Mouse (Mus musculus): Measurements from ENCODE around the gene Pcna. TPM values are rescaled to one million over a fixed set of nuclear protein-coding genes. Genes with fewer than 3 reads are reported as not detected.

The Pcna gene
- total RNA-seq, 2 experiments from 2014 or later, result 44.5 to 49.6 TPM

DNA sequence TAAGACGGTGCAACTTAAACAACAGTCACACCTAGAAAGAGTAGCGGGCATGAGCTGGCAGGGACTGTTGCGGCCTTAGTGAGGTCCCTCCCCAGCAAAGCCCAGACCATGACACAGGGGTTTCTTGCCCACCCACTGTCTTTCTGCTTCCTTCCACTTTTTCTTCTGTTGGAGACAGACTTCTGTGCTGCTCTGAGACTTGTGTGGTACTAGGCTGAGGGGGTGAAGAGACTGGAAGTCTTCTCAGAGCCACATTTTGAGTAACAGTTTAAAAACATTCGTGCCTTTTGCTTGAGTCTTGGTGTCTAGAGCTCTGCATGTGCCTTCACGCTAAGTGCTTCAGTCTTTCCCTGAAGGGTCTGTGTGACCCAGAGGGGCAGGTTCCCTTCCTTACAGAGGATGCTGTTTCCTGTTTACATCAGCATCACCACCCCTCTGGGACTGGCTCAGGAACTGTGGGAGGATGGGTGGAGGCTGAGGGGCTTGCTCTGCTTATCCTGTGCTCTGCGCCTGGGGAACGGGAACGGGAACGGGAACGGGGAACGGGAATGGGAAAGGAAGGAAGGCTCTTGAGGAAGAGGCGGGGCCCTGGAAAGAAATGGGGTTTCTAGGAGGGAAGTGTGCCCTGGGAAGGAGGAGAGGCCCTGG is 31.5 kb upstream of the Pcna start:
- DNase-seq (ENCODE audit: extremely low spot score in 1 of 2, low spot score in 2 of 2), result no peak
- H3K27ac ChIP-seq, result peak overlapping the region; percentile 51; the same call in 1 of the 2 replicates
- TF ChIP-seq CTCF (IDR thresholded peaks at IDR 0.05), result no peak
- intact Hi-C loops (cut with DNase I), result no loop called here
- H3K4me3 ChIP-seq, result no peak overlapping the region

DNA sequence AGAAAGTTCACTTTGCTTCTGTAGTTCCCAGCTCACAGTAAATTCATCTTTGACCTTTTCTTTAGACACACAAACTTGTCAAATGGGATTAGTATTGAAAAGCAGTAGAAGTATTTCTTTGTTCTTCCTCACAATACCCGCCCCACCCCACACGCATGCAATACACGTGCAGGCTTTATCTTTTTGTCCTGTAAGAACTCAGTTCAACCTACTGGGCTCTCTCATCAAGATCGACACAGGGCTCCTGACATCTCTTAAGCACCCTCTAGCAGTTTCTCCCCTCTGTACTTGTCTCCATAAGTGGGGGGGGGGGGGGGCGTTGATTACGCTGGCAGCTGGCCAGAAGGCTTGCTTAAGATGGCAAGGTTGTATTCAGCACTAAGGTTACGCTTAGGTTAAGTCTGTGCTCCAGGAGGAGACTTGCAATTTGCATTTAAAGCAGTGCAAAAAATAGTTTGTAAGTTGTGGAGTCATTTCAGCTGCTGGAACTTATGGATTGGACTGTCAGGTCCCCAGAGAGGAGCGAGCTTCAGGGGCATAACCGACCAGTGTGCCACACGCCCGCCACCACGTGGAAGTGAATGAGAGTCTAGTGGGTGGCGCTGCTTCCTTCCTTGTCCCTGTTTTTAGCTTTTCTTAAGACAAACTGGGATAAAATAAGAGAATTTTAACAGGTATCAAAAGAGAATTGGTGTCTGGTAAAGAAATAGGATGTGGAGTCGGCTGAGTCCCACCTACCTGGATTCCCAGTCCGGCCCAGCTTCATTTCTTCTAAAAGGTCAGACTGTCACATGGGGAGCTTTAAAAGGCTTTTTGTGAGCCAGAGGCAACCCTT is 30.3 kb upstream of the Pcna start:
- DNase-seq (ENCODE audit: extremely low spot score in 1 of 2, low spot score in 2 of 2), result no peak
- Histone ChIP-seq H3K27ac (peak overlapping the region; percentile 16; the same call in 1 of the 2 replicates), H3K4me3 (no peak overlapping the region)
- TF ChIP-seq CTCF (IDR thresholded peaks at IDR 0.05), result no peak
- intact Hi-C loops (cut with DNase I), result loop anchor here (2.0 kb wide), 1 partner anchor 19 kb away; no protein-coding TSS in a partner anchor

DNA sequence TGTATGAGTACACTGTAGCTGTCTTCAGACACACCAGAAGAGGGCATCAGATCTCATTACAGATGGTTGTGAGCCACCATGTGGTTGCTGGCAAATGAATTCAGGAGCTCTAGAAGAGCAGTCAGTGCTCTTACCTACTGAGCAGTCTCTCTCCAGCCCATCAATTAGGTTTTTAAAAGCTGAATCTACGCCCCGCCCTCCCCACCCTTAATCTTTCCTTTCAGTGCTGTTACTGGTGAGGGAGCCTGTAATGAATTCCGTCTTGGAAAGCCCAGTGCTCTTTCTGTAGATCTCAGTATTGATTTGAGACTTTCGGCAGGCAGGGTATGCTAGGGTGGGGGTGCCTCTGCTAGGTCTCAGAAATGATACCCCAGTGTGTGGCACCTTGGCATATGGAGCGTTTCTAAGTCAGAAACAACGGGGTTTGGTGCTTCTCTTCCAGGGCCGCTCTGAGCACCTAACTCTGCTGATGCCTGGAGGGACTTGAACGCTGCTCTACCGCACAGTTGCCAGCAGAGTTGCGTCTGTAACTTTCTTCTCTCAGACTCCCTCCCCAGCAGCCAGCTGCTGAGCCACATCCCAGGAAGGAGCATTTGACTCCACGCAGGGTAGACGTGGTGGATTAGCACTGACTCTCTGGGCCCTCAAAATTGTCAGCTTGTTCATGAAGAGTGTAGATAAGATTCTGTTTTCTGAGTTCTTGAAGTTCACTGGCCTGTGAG is 29.5 kb upstream of the Pcna start:
- intact Hi-C loops (cut with DNase I), result loop anchor here (2.0 kb wide), 1 partner anchor 18 kb away; no protein-coding TSS in a partner anchor
- no peak overlapping the region for H3K27ac ChIP-seq

DNA sequence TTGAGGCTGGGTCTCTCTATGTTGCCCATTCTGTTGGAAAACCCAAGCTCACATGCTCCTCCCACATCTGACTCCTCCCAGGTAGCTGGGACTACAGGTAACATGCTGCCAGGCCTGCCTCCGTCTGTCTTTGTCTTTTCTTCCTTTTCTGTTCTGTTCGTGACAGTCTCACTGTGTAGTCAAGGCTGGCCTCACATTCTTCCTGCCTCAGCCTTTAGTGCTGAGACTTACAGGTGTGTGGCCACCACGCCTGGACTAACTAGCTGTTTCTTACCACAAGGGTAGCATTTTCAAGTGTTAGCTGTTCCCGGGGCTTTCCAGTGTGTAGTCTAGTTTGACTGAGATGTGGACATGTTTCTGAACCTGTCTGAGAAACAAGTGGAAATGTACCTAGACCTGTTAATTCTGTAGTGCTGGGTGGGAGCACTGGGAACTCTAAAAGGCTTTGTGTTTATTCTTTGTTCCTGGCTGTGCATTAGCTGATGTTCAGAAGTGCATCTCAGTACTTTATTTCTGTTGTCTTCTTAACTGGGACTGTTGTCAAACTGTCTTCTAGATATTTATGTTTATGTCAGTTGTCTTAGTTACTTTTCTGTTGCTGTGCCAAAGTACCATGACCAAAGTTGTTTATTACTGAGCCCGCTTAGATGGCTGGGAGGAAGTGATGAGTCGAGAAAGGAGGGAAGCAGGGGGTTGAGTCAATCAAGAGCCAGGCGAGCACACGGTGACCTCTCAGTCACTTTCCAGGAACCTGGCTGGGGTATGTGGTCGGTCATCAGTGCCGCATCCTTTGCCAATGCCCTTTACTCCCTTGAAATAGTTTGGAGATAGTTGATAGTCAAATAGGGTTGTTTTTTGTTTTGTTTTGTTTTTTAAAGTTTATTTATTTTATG is 28.7 kb upstream of the Pcna start:
- DNase-seq (ENCODE audit: extremely low spot score in 1 of 2, low spot score in 2 of 2), result no peak
- no peak overlapping the region for H3K27ac ChIP-seq
- intact Hi-C loops (cut with DNase I), result loop anchor here (2.0 kb wide), 1 partner anchor 17 kb away; no protein-coding TSS in a partner anchor
- H3K4me3 ChIP-seq, result no peak overlapping the region
- TF ChIP-seq CTCF (IDR thresholded peaks at IDR 0.05), result no peak

More for the DNA sequence above, 29.5 kb upstream of the Pcna start:
- H3K4me3 ChIP-seq, result no peak overlapping the region
- TF ChIP-seq CTCF (IDR thresholded peaks at IDR 0.05), result peak; percentile 31
- DNase-seq (ENCODE audit: extremely low spot score in 1 of 2, low spot score in 2 of 2), result no peak

DNA sequence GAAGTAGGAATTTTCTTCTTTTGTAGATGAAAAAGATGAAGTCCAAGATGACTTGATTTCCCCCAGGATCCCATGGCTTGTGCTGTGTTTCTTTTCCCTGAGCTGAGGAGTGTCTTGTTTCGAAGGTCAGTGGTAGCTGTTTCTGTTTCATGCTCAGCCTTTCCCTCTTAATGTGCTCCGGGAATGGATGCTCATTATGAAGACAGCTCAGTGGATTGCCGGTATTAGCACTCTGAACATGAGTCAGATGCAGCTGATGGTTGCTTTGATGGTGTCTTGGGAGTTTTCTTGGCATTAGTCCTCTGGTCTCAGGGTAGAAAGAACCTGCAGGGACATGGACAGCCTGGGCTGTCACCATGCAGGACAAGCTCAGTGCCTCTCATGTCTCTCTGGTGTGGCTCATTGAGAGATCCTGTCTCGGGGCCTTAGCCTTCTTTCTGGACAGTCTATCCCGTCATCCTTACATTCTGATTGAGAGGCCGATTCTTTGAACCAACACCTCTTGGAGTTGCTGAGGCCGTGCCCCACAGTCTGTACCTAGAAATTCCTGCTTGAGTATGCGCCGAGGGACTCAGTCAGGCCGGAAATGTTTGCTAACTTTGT is 27.5 kb upstream of the Pcna start:
- intact Hi-C loops (cut with DNase I), result no loop called here
- Histone ChIP-seq H3K27ac (no peak overlapping the region), H3K4me3 (no peak overlapping the region)
- no peak for DNase-seq (ENCODE audit: extremely low spot score in 1 of 2, low spot score in 2 of 2)
- TF ChIP-seq CTCF (IDR thresholded peaks at IDR 0.05), result no peak

DNA sequence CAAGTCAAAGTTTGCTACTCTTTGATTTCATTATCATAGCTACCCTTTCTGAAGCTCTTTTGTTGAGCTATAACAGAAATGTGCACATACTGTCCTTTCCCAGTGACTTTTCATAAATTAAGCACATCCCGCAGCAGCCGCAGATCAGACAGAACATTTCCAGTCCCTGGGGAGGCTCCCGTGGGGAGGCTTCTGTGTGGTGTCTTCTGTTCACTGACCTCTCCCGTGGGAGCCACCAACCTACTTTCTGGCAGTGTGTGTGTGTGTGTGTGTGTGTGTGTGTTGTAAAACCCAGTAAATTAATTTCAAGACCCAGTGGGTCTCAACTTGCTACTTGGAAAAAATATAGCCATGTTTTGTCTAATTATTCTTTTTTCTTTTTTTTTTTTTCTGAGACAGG is 26.9 kb upstream of the Pcna start:
- TF ChIP-seq CTCF (IDR thresholded peaks at IDR 0.05), result no peak
- DNase-seq (ENCODE audit: extremely low spot score in 1 of 2, low spot score in 2 of 2), result no peak
- Histone ChIP-seq H3K4me3 (no peak overlapping the region), H3K27ac (no peak overlapping the region)
- intact Hi-C loops (cut with DNase I), result no loop called here

DNA sequence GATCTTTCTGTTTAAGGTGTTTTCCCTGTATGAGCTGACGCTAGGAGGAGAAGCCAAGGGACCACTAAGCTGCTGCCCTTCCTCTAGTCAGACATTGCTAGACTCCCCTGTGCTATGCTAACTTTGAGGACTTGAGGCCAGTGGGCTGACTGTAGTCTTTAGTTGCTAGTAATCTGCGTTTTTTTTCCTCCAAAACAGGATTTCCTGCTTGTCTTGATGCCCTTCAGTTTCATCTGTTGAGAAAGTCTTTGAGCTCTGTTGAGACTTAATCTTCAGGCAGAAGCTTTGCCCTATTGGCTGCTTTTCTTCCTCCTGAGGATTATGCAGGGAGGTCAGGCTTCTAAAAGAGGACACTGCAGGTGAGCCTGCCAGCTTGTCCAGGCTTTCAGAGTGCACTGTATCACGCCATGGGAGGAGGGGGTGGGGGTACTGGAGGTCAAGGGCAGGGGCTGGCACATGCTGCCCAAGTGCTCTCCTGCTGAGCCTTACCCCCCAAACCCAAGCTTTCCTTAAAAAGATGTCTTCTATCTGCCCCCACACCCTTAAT is 26.3 kb upstream of the Pcna start:
- no peak for TF ChIP-seq CTCF (IDR thresholded peaks at IDR 0.05)
- no peak overlapping the region for H3K4me3 ChIP-seq
- no peak for DNase-seq (ENCODE audit: extremely low spot score in 1 of 2, low spot score in 2 of 2)
- intact Hi-C loops (cut with DNase I), result no loop called here
- H3K27ac ChIP-seq, result 0 out of 2 replicates have a peak overlapping the region, but pooled peaks have one; percentile 6

DNA sequence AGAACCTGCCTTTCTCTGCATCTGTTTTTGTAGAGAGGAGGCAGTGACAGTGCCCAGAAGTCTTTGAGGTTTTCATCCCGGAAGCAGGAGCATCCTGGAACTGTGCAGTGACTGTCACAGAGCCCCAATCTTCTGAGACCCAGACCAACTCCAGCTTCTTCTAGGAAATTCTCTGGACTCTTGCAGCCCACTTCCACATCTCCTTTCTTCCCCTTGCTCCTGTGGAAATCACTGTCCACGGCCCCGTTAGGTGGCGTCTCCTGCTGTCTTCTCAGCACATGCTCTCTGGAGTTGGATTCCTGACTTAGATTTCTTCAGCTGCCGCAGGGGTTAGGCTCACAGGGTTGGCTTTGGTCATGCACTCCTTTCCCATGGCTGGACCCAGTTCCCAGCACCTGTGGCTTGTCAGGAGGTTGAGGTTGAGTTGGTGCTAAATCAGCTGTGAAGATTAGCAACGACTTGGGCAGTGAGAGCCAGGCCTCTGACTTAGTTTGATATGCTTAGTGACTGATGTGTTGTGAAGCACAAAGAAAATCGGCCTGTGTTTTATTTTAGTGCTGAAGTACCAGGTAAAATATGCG is 25.2 kb upstream of the Pcna start:
- no peak overlapping the region for H3K4me3 ChIP-seq
- intact Hi-C loops (cut with DNase I), result no loop called here
- DNase-seq (ENCODE audit: extremely low spot score in 1 of 2, low spot score in 2 of 2), result no peak
- TF ChIP-seq CTCF (IDR thresholded peaks at IDR 0.05), result no peak
- H3K27ac ChIP-seq, result no peak overlapping the region

DNA sequence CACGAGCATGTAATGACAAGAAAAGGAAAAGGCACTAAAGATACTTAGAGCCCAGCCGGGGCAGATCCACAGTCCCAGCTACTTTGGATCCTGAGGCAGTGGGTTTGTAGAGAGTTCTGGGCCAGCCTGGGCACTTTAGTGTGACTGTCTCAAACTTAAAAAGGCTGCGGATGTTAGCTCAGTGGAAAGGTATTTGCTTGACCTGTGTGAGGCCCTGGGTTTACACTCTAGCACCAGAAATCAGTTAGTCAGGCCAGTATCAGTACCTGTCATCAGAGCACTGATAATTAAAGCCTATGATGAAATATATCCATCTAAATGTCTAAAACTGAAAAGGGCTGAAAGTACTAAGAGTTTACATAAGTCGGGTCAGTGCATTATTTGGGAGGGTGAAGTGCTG is 23.1 kb upstream of the Pcna start:
- TF ChIP-seq CTCF (IDR thresholded peaks at IDR 0.05), result no peak
- Histone ChIP-seq H3K4me3 (no peak overlapping the region), H3K27ac (no peak overlapping the region)
- intact Hi-C loops (cut with DNase I), result no loop called here
- no peak for DNase-seq (ENCODE audit: extremely low spot score in 1 of 2, low spot score in 2 of 2)

DNA sequence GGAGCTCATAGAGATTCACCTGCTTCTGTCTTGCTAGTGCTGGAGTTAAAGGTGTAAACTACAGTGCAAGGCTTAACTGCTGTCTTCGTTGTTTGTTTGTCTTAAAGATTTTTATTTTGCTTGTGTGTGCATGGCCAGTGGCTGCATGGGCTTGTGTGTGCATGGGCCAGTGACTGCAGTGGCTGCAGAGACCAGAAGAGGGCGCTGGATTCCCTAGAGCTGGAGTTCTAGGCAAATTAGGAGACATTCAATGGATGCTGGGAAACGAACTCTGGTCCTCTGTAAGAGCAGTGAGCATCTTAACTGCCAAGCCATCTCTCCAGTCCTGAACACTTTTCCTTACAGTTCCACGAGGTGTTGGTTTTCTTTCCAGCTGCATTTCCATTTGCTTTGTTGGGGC is 22.4 kb upstream of the Pcna start:
- H3K27ac ChIP-seq, result no peak overlapping the region
- intact Hi-C loops (cut with DNase I), result no loop called here
- H3K4me3 ChIP-seq, result no peak overlapping the region
- TF ChIP-seq CTCF (IDR thresholded peaks at IDR 0.05), result peak; percentile 27
- DNase-seq (ENCODE audit: extremely low spot score in 1 of 2, low spot score in 2 of 2), result no peak

All from left cerebral cortex, adult 2 months (tissue).